Mouse (Mus musculus): ENCODE measurements around the gene Eif1b. TPM values are rescaled to one million over a fixed set of nuclear protein-coding genes. Genes with fewer than 3 reads are reported as not detected.

The Eif1b gene
- 45.6 and 51.8 TPM in 2 replicates for total RNA-seq (2021)
- long read RNA-seq, transcript Eif1b-201 (4 exons, 1,035 nt): major isoform, 37 of 43 reads
- long read RNA-seq, partial matches to known transcripts: 1 of 43 reads
- long read RNA-seq, other reads (novel, unspliced or antisense): 5 of 43 reads

- no peak for DNase-seq
Measured at GRCm38 (mm10) chr9:120492010-120492399, at the start of gene Eif1b. Gene Eif1b (plus strand): TSS chr9:120492232.

GRCm38 (mm10) chr9:120444642-120445041, 47.4 kb upstream of the Eif1b start:
- DNase-seq: no peak

GRCm38 (mm10) chr9:120449696-120450329, 42.2 kb upstream of the Eif1b start:
- DNase-seq: no peak

- DNase-seq: no peak
Measured at GRCm38 (mm10) chr9:120455768-120456655, 36.0 kb upstream of the Eif1b start.

- DNase-seq: no peak
Measured at GRCm38 (mm10) chr9:120470431-120470830, 21.6 kb upstream of the Eif1b start.

GRCm38 (mm10) chr9:120481644-120482043, 10.4 kb upstream of the Eif1b start:
- no peak for DNase-seq

GRCm38 (mm10) chr9:120482382-120482781, 9.7 kb upstream of the Eif1b start:
- no peak for DNase-seq

- DNase-seq: no peak
Measured at GRCm38 (mm10) chr9:120483101-120483500, 8.9 kb upstream of the Eif1b start.

- DNase-seq: peak; percentile 65
Measured at GRCm38 (mm10) chr9:120487076-120487475, 5.0 kb upstream of the Eif1b start.

GRCm38 (mm10) chr9:120491509-120491908, 523 bp upstream of the Eif1b start:
- no peak for DNase-seq

- peak; percentile 83 for DNase-seq
Measured at GRCm38 (mm10) chr9:120492400-120493351, 644 bp downstream of the Eif1b start.

- DNase-seq: no peak
Measured at GRCm38 (mm10) chr9:120493781-120494180, 1.7 kb downstream of the Eif1b start.

- DNase-seq: peak; percentile 51
Measured at GRCm38 (mm10) chr9:120496691-120497090, 4.7 kb downstream of the Eif1b start.

GRCm38 (mm10) chr9:120497983-120498382, 6.0 kb downstream of the Eif1b start:
- DNase-seq: no peak

GRCm38 (mm10) chr9:120501191-120501902, 9.3 kb downstream of the Eif1b start:
- DNase-seq: no peak

GRCm38 (mm10) chr9:120502013-120502412, 10.0 kb downstream of the Eif1b start:
- peak; percentile 68 for DNase-seq

- DNase-seq: no peak
Measured at GRCm38 (mm10) chr9:120504423-120504822, 12.4 kb downstream of the Eif1b start.

GRCm38 (mm10) chr9:120511781-120512180, 19.7 kb downstream of the Eif1b start:
- peak; percentile 9 for DNase-seq

- DNase-seq: no peak
Measured at GRCm38 (mm10) chr9:120516720-120517119, 24.7 kb downstream of the Eif1b start.

- no peak for DNase-seq
Measured at GRCm38 (mm10) chr9:120518946-120519345, 26.9 kb downstream of the Eif1b start.

- DNase-seq: peak; percentile 18
Measured at GRCm38 (mm10) chr9:120519469-120520125, 27.6 kb downstream of the Eif1b start.

All from adrenal gland, postnatal 25 days (tissue).